In genomic region chr11:121702895-121703618, GRCm38 (mm10) we compare ENCODE assay signal across 7 mouse cellular contexts. TPM values are rescaled to one million over a fixed set of nuclear protein-coding genes. Genes with fewer than 3 reads are reported as not detected.
DNase-seq lines count a peak whose midpoint lies in the region; ATAC-seq lines count a peak whose summit lies in the region.

No protein-coding gene starts in this region.

- intact Hi-C loops in left cerebral cortex, postnatal 4 days (cut with DNase I) = no loop called here

- H3K9ac ChIP-seq in intestine, embryonic 16.5 days (ENCODE audit: low read depth, low read length) = peak overlapping the region; percentile 84

- H3K9me3 ChIP-seq in intestine, embryonic 16.5 days (ENCODE audit: control insufficient read depth, low read length) = no peaks in the 10 kb centered on the region

- WGBS in intestine, embryonic 16.5 days = under 1% methylated on average over 40 of the region's 40 CpGs

- H3K4me1 ChIP-seq in intestine, embryonic 16.5 days (ENCODE audit: control insufficient read depth, insufficient read depth, low read length) = peaks cover 26% of the 10 kb centered on the region

- H3K36me3 ChIP-seq in intestine, embryonic 16.5 days (ENCODE audit: control insufficient read depth, insufficient read depth, low read length) = no peaks in the 10 kb centered on the region

- H3K4me3 ChIP-seq in intestine, embryonic 16.5 days (ENCODE audit: low read length) = peak overlapping the region; percentile 84

- H3K4me2 ChIP-seq in intestine, embryonic 16.5 days (ENCODE audit: low read depth, low read length) = peak overlapping the region; percentile 90

- DNase-seq in adrenal gland, adult 18-20 months (ENCODE audit: low spot score in 2 of 2) = peak; percentile 39 to 49
- DNase-seq in embryo, embryonic 10 days (ENCODE audit: low spot score) = peak; percentile 58
- peak; percentile 42 to 77 for DNase-seq in gastrocnemius, postnatal 4 days (ENCODE audit: low spot score in 2 of 2)
- DNase-seq in left cerebral cortex, postnatal 4 days = peak; percentile 47
- peak; percentile 39 for DNase-seq in mesoderm, embryonic 11.5 days (ENCODE audit: low read depth, low spot score)
- peak; percentile 47 for DNase-seq in skeletal muscle tissue, adult 2 months (ENCODE audit: low read depth, low spot score)

- H3K27ac ChIP-seq in intestine, embryonic 16.5 days (ENCODE audit: low read length) = peak overlapping the region; percentile 86

- no peaks in the 10 kb centered on the region for H3K27me3 ChIP-seq in intestine, embryonic 16.5 days (replicated peaks; ENCODE audit: control insufficient read depth, insufficient read depth, low read length)

- ATAC-seq in intestine, embryonic 16.5 days = peak; percentile 20

RNA-seq across cellular contexts. Expression of gene Metrnl, which starts 1.7 kb away (rescaled TPM):
- 10 to 100 TPM; 13.4 to 48.5 TPM for total RNA-seq in adrenal gland, adult 18-20 months (2021)
- 10 to 100 TPM; 17.8 to 17.9 TPM for total RNA-seq in gastrocnemius, postnatal 4 days (2021)
- 40.3 and 44.9 TPM in 2 replicates for polyA plus RNA-seq in intestine, embryonic 16.5 days (2015; fragmentation: Nextera tagmentation; extraction: Ambion mirVana)
- 1 to 10 TPM; 6.5 to 6.8 TPM for total RNA-seq in left cerebral cortex, postnatal 4 days (2021)

RNA-seq across cellular contexts. Expression of gene B3gntl1, which starts 30.1 kb away (rescaled TPM):
- 1 to 10 TPM; 4.9 to 7.1 TPM for total RNA-seq in adrenal gland, adult 18-20 months (2021)
- 1 to 10 TPM; 5.9 to 6.1 TPM for total RNA-seq in gastrocnemius, postnatal 4 days (2021)
- 6.8 and 7.2 TPM in 2 replicates for polyA plus RNA-seq in intestine, embryonic 16.5 days (2015; fragmentation: Nextera tagmentation; extraction: Ambion mirVana)
- total RNA-seq in left cerebral cortex, postnatal 4 days (2021) = 1 to 10 TPM; 7.2 to 7.6 TPM

Comparison
In these comparisons a context has a peak if more than half of its experiments do, and no peak if none do; other contexts are left out.
1. Peak in every context shown above with its lines: DNase-seq, ATAC-seq, H3K4me3 ChIP-seq and H3K27ac ChIP-seq.